Mouse (Mus musculus): Measurements from ENCODE around the gene Kcnd3. TPM values are rescaled to one million over a fixed set of nuclear protein-coding genes. Genes with fewer than 3 reads are reported as not detected.
A peak's percentile ranks its signal among the peaks of the same experiment; 100 is the strongest.
"Not testable (repeated sequence)": the region's sequence is repeated elsewhere in the genome, so short reads cannot be mapped to it uniquely, and the experiment has no call there.

The Kcnd3 gene
- polyA plus RNA-seq, 1 experiment from 2014 or later: 3.1 TPM

- H3K4me1 ChIP-seq (ENCODE audit: control insufficient read depth, insufficient read depth, low read length): peaks cover 3% of the 10 kb centered on the region; the same call in 1 of the 2 replicates
- no peak overlapping the region for H3K4me2 ChIP-seq (ENCODE audit: low read depth, low read length)
- no peak overlapping the region for H3K27ac ChIP-seq (ENCODE audit: low read length)
- H3K9me3 ChIP-seq (ENCODE audit: control insufficient read depth, low read length): no peaks in the 10 kb centered on the region
- H3K9ac ChIP-seq (ENCODE audit: low read depth, low read length): no peak overlapping the region
- H3K4me3 ChIP-seq (ENCODE audit: low read length): no peak overlapping the region
- no peaks in the 10 kb centered on the region for H3K27me3 ChIP-seq (replicated peaks; ENCODE audit: control insufficient read depth, insufficient read depth, low read length)
- no peaks in the 10 kb centered on the region for H3K36me3 ChIP-seq (ENCODE audit: control insufficient read depth, insufficient read depth, low read length)
- ATAC-seq: no peak
- 68% methylated on average over 14 of the region's 14 CpGs for WGBS
Observed at GRCm38 (mm10) chr3:105693327-105694080, 241.4 kb downstream of the Kcnd3 start.

GRCm38 (mm10) chr3:105695476-105696386 lies 243.6 kb downstream of the Kcnd3 start:
- H3K36me3 ChIP-seq (ENCODE audit: control insufficient read depth, insufficient read depth, low read length): no peaks in the 10 kb centered on the region
- no peaks in the 10 kb centered on the region for H3K27me3 ChIP-seq (replicated peaks; ENCODE audit: control insufficient read depth, insufficient read depth, low read length)
- H3K4me1 ChIP-seq (ENCODE audit: control insufficient read depth, insufficient read depth, low read length): peaks cover 3% of the 10 kb centered on the region; the same call in 1 of the 2 replicates
- peak overlapping the region; percentile 39; the same call in 1 of the 2 replicates for H3K9ac ChIP-seq (ENCODE audit: low read depth, low read length)
- no peak overlapping the region for H3K4me3 ChIP-seq (ENCODE audit: low read length)
- H3K27ac ChIP-seq (ENCODE audit: low read length): peak overlapping the region; percentile 60
- ATAC-seq: peak; percentile 47
- H3K9me3 ChIP-seq (ENCODE audit: control insufficient read depth, low read length): no peaks in the 10 kb centered on the region
- 0 out of 2 replicates have a peak overlapping the region, but pooled peaks have one; percentile 17 for H3K4me2 ChIP-seq (ENCODE audit: low read depth, low read length)
- WGBS: 31% methylated on average over 20 of the region's 20 CpGs

GRCm38 (mm10) chr3:105696387-105697147 lies 244.4 kb downstream of the Kcnd3 start:
- 61% methylated on average over 17 of the region's 17 CpGs for WGBS
- Histone ChIP-seq H3K9ac (ENCODE audit: low read depth, low read length) (no peak overlapping the region; the same call in 1 of the 2 replicates), H3K36me3 (ENCODE audit: control insufficient read depth, insufficient read depth, low read length) (no peaks in the 10 kb centered on the region), H3K27me3 (replicated peaks; ENCODE audit: control insufficient read depth, insufficient read depth, low read length) (no peaks in the 10 kb centered on the region), H3K27ac (ENCODE audit: low read length) (peak overlapping the region; percentile 36; the same call in 1 of the 2 replicates), H3K9me3 (ENCODE audit: control insufficient read depth, low read length) (no peaks in the 10 kb centered on the region), H3K4me2 (ENCODE audit: low read depth, low read length) (no peak overlapping the region), H3K4me3 (ENCODE audit: low read length) (no peak overlapping the region), H3K4me1 (ENCODE audit: control insufficient read depth, insufficient read depth, low read length) (peaks cover 3% of the 10 kb centered on the region; the same call in 1 of the 2 replicates)
- ATAC-seq: no peak

GRCm38 (mm10) chr3:105697148-105697441 lies 245.0 kb downstream of the Kcnd3 start:
- no peak overlapping the region for H3K9ac ChIP-seq (ENCODE audit: low read depth, low read length)
- WGBS: 66% methylated on average over 5 of the region's 5 CpGs
- H3K36me3 ChIP-seq (ENCODE audit: control insufficient read depth, insufficient read depth, low read length): no peaks in the 10 kb centered on the region
- H3K27ac ChIP-seq (ENCODE audit: low read length): no peak overlapping the region; the same call in 1 of the 2 replicates
- no peak for ATAC-seq
- H3K4me3 ChIP-seq (ENCODE audit: low read length): no peak overlapping the region
- H3K4me2 ChIP-seq (ENCODE audit: low read depth, low read length): no peak overlapping the region
- peaks cover 3% of the 10 kb centered on the region; the same call in 1 of the 2 replicates for H3K4me1 ChIP-seq (ENCODE audit: control insufficient read depth, insufficient read depth, low read length)
- no peaks in the 10 kb centered on the region for H3K9me3 ChIP-seq (ENCODE audit: control insufficient read depth, low read length)
- no peaks in the 10 kb centered on the region for H3K27me3 ChIP-seq (replicated peaks; ENCODE audit: control insufficient read depth, insufficient read depth, low read length)

GRCm38 (mm10) chr3:105698311-105698710 lies 246.2 kb downstream of the Kcnd3 start:
- Histone ChIP-seq H3K4me1 (ENCODE audit: control insufficient read depth, insufficient read depth, low read length) (peaks cover 3% of the 10 kb centered on the region; the same call in 1 of the 2 replicates), H3K4me2 (ENCODE audit: low read depth, low read length) (no peak overlapping the region), H3K4me3 (ENCODE audit: low read length) (no peak overlapping the region), H3K27me3 (replicated peaks; ENCODE audit: control insufficient read depth, insufficient read depth, low read length) (no peaks in the 10 kb centered on the region), H3K9me3 (ENCODE audit: control insufficient read depth, low read length) (no peaks in the 10 kb centered on the region), H3K36me3 (ENCODE audit: control insufficient read depth, insufficient read depth, low read length) (no peaks in the 10 kb centered on the region), H3K27ac (ENCODE audit: low read length) (no peak overlapping the region), H3K9ac (ENCODE audit: low read depth, low read length) (no peak overlapping the region)
- 50% methylated on average over 1 of the region's 1 CpGs for WGBS
- ATAC-seq: no peak

GRCm38 (mm10) chr3:105699241-105699933 lies 247.3 kb downstream of the Kcnd3 start:
- Histone ChIP-seq H3K36me3 (ENCODE audit: control insufficient read depth, insufficient read depth, low read length) (no peaks in the 10 kb centered on the region), H3K9me3 (ENCODE audit: control insufficient read depth, low read length) (no peaks in the 10 kb centered on the region), H3K27me3 (replicated peaks; ENCODE audit: control insufficient read depth, insufficient read depth, low read length) (no peaks in the 10 kb centered on the region), H3K4me3 (ENCODE audit: low read length) (no peak overlapping the region), H3K4me2 (ENCODE audit: low read depth, low read length) (no peak overlapping the region), H3K4me1 (ENCODE audit: control insufficient read depth, insufficient read depth, low read length) (peaks cover 5% of the 10 kb centered on the region), H3K27ac (ENCODE audit: low read length) (no peak overlapping the region), H3K9ac (ENCODE audit: low read depth, low read length) (no peak overlapping the region)
- WGBS: 33% methylated on average over 3 of the region's 3 CpGs
- ATAC-seq: 0 out of 2 replicates have a peak, but pooled peaks have one; percentile 26

- H3K4me2 ChIP-seq (ENCODE audit: low read depth, low read length); H3K9ac ChIP-seq (ENCODE audit: low read depth, low read length); H3K27me3 ChIP-seq (replicated peaks; ENCODE audit: control insufficient read depth, insufficient read depth, low read length); H3K9me3 ChIP-seq (ENCODE audit: control insufficient read depth, low read length); H3K27ac ChIP-seq (ENCODE audit: low read length); H3K36me3 ChIP-seq (ENCODE audit: control insufficient read depth, insufficient read depth, low read length); H3K4me3 ChIP-seq (ENCODE audit: low read length); ATAC-seq: not testable (repeated sequence)
- H3K4me1 ChIP-seq (ENCODE audit: control insufficient read depth, insufficient read depth, low read length): peaks cover 15% of the 10 kb centered on the region
- WGBS: 63% methylated on average over 1 of the region's 1 CpGs
Observed at GRCm38 (mm10) chr3:105700786-105701185, 248.7 kb downstream of the Kcnd3 start.

- peaks cover 15% of the 10 kb centered on the region for H3K4me1 ChIP-seq (ENCODE audit: control insufficient read depth, insufficient read depth, low read length)
- 41% methylated on average over 5 of the region's 5 CpGs for WGBS
- no peaks in the 10 kb centered on the region for H3K9me3 ChIP-seq (ENCODE audit: control insufficient read depth, low read length)
- no peak overlapping the region for H3K9ac ChIP-seq (ENCODE audit: low read depth, low read length)
- H3K36me3 ChIP-seq (ENCODE audit: control insufficient read depth, insufficient read depth, low read length): no peaks in the 10 kb centered on the region
- no peak overlapping the region for H3K4me2 ChIP-seq (ENCODE audit: low read depth, low read length)
- H3K27ac ChIP-seq (ENCODE audit: low read length): no peak overlapping the region
- H3K4me3 ChIP-seq (ENCODE audit: low read length): no peak overlapping the region
- no peak for ATAC-seq
- H3K27me3 ChIP-seq (replicated peaks; ENCODE audit: control insufficient read depth, insufficient read depth, low read length): peaks cover 7% of the 10 kb centered on the region; the same call in 1 of the 2 replicates
Observed at GRCm38 (mm10) chr3:105701399-105701798, 249.3 kb downstream of the Kcnd3 start.
